Mouse (Mus musculus) left cerebral cortex, adult 2 months (tissue): ENCODE data around the gene Disp1. TPM values are rescaled to one million over a fixed set of nuclear protein-coding genes. Genes with fewer than 3 reads are reported as not detected.

ENCODE experiments used
- DNase-seq, 2 experiments: peaks; one replicate each; pipeline ENCODE4 v3.0.0; 2021 to 2022; ENCODE audit warnings: low spot score in 2 of 2, mixed read lengths in 1 of 2; ENCODE audit errors: extremely low spot score in 1 of 2
- H3K27ac ChIP-seq: fragments of 200-600 bp; 2 replicates; pipeline ENCODE4 v1.8.1; 2022
- H3K4me3 ChIP-seq: fragments of 200-600 bp; 2 replicates; pipeline ENCODE4 v1.8.1; 2022
- CTCF ChIP-seq: fragments of 200-600 bp; IDR thresholded peaks from 2 replicates; pipeline ENCODE4 v1.8.1; 2022; ENCODE audit warnings: antibody characterized with exemption, mild to moderate bottlenecking, moderate library complexity
- intact Hi-C: fragments of 180-260 bp; cut with DNase I; formaldehyde crosslinking; loops from one replicate; pipeline ENCODE4 v1.15.1; 2025
- total RNA-seq, 2 experiments: library from RNA; stranded (reverse); gene quantifications; 2 replicates each; pipeline ENCODE4 v1.2.3; 2021

The Disp1 gene
- total RNA-seq, 2 experiments from 2014 or later: 5.4 to 7.7 TPM

- H3K4me3 ChIP-seq: no peak overlapping the region
- DNase-seq: no peak
- no peak overlapping the region for H3K27ac ChIP-seq
- intact Hi-C loops: no loop called here
- no peak for TF ChIP-seq CTCF
Observed at GRCm38 (mm10) chr1:183194151-183194550, 27.2 kb downstream of the Disp1 start.

- intact Hi-C loops: no loop called here
- Histone ChIP-seq H3K27ac (peak overlapping the region; percentile 15; the same call in 1 of the 2 replicates), H3K4me3 (no peak overlapping the region)
- no peak for TF ChIP-seq CTCF
- no peak for DNase-seq
Observed at GRCm38 (mm10) chr1:183191398-183191797, 29.9 kb downstream of the Disp1 start.

GRCm38 (mm10) chr1:183190456-183190855 is 30.9 kb downstream of the Disp1 start:
- Histone ChIP-seq H3K4me3 (no peak overlapping the region), H3K27ac (no peak overlapping the region)
- no peak for DNase-seq
- intact Hi-C loops: no loop called here
- TF ChIP-seq CTCF: no peak

- TF ChIP-seq CTCF: no peak
- intact Hi-C loops: no loop called here
- no peak for DNase-seq
- Histone ChIP-seq H3K27ac (no peak overlapping the region), H3K4me3 (no peak overlapping the region)
Observed at GRCm38 (mm10) chr1:183189014-183189662, 32.2 kb downstream of the Disp1 start.

GRCm38 (mm10) chr1:183188115-183189013 is 33.0 kb downstream of the Disp1 start:
- Histone ChIP-seq H3K4me3 (no peak overlapping the region), H3K27ac (no peak overlapping the region)
- intact Hi-C loops: no loop called here
- DNase-seq: no peak
- TF ChIP-seq CTCF: no peak

- TF ChIP-seq CTCF: no peak
- no peak for DNase-seq
- Histone ChIP-seq H3K4me3 (no peak overlapping the region), H3K27ac (no peak overlapping the region)
- intact Hi-C loops: no loop called here
Observed at GRCm38 (mm10) chr1:183185560-183185959, 35.8 kb downstream of the Disp1 start.

- intact Hi-C loops: loop anchor here (5.0 kb wide), 1 partner anchor 107 kb away; no protein-coding TSS in a partner anchor
- TF ChIP-seq CTCF: no peak
- no peak for DNase-seq
- no peak overlapping the region for H3K27ac ChIP-seq
- no peak overlapping the region for H3K4me3 ChIP-seq
Observed at GRCm38 (mm10) chr1:183184681-183185080, 36.6 kb downstream of the Disp1 start.

GRCm38 (mm10) chr1:183183565-183183964 is 37.8 kb downstream of the Disp1 start:
- H3K27ac ChIP-seq: peak overlapping the region; percentile 36; the same call in 1 of the 2 replicates
- H3K4me3 ChIP-seq: no peak overlapping the region
- DNase-seq: peak in 1 of 2 experiments; percentile 15
- TF ChIP-seq CTCF: no peak
- intact Hi-C loops: loop anchor here (5.0 kb wide), 1 partner anchor 106 kb away; no protein-coding TSS in a partner anchor

- Histone ChIP-seq H3K4me3 (no peak overlapping the region), H3K27ac (peak overlapping the region; percentile 54; the same call in 1 of the 2 replicates)
- TF ChIP-seq CTCF: no peak
- intact Hi-C loops: loop anchor here (5.0 kb wide), 1 partner anchor 106 kb away; no protein-coding TSS in a partner anchor
- DNase-seq: no peak
Observed at GRCm38 (mm10) chr1:183182641-183183414, 38.5 kb downstream of the Disp1 start.

- no peak for TF ChIP-seq CTCF
- no peak overlapping the region for H3K4me3 ChIP-seq
- intact Hi-C loops: loop anchor here (5.0 kb wide), 1 partner anchor 104 kb away; no protein-coding TSS in a partner anchor
- no peak overlapping the region for H3K27ac ChIP-seq
- no peak for DNase-seq
Observed at GRCm38 (mm10) chr1:183181030-183181395, 40.3 kb downstream of the Disp1 start.

GRCm38 (mm10) chr1:183180301-183181029 is 40.9 kb downstream of the Disp1 start:
- no peak for TF ChIP-seq CTCF
- Histone ChIP-seq H3K4me3 (no peak overlapping the region), H3K27ac (no peak overlapping the region)
- DNase-seq: no peak
- intact Hi-C loops: loop anchor here (5.0 kb wide), 1 partner anchor 103 kb away; no protein-coding TSS in a partner anchor
